Mouse (Mus musculus): Measurements from ENCODE around the gene Cpne2.

Gene Cpne2

GRCm38 (mm10) chr8:94574159-94574907 is 41.5 kb downstream of the Cpne2 start:
- no peak for DNase-seq (ENCODE audit: inconsistent age in 2 of 2, low spot score in 1 of 2)

- DNase-seq (ENCODE audit: inconsistent age in 2 of 2, low spot score in 1 of 2): peak; percentile 53 to 84
These were observed 42.4 kb downstream of the Cpne2 start for GRCm38 (mm10) chr8:94575148-94575547.

GRCm38 (mm10) chr8:94581820-94582483 is 49.2 kb downstream of the Cpne2 start:
- no peak for DNase-seq (ENCODE audit: inconsistent age in 2 of 2, low spot score in 1 of 2)

GRCm38 (mm10) chr8:94582569-94582968 is 49.8 kb downstream of the Cpne2 start:
- no peak for DNase-seq (ENCODE audit: inconsistent age in 2 of 2, low spot score in 1 of 2)

- peak; percentile 49 to 84 for DNase-seq (ENCODE audit: inconsistent age in 2 of 2, low spot score in 1 of 2)
These were observed 51.5 kb downstream of the Cpne2 start for GRCm38 (mm10) chr8:94584238-94584817.

GRCm38 (mm10) chr8:94591691-94592090 is 58.9 kb downstream of the Cpne2 start:
- no peak for DNase-seq (ENCODE audit: inconsistent age in 2 of 2, low spot score in 1 of 2)

- DNase-seq (ENCODE audit: inconsistent age in 2 of 2, low spot score in 1 of 2): peak in 1 of 2 experiments; percentile 51
These were observed 61.4 kb downstream of the Cpne2 start for GRCm38 (mm10) chr8:94594211-94594610.

- DNase-seq (ENCODE audit: inconsistent age in 2 of 2, low spot score in 1 of 2): peak in 1 of 2 experiments; percentile 36
These were observed 67.7 kb downstream of the Cpne2 start for GRCm38 (mm10) chr8:94600478-94600877.

- DNase-seq (ENCODE audit: inconsistent age in 2 of 2, low spot score in 1 of 2): no peak
These were observed 68.3 kb downstream of the Cpne2 start for GRCm38 (mm10) chr8:94601034-94601606.

GRCm38 (mm10) chr8:94601607-94602385 is 69.0 kb downstream of the Cpne2 start, which contains the start of the genes Rspry1 and Fam192a:
Gene Rspry1 (plus strand): TSS chr8:94601937.
Gene Fam192a (minus strand): TSS chr8:94601997.
- peak; percentile 100 for DNase-seq (ENCODE audit: inconsistent age in 2 of 2, low spot score in 1 of 2)

GRCm38 (mm10) chr8:94602471-94603131 is 69.8 kb downstream of the Cpne2 start:
- peak; percentile 39 to 70 for DNase-seq (ENCODE audit: inconsistent age in 2 of 2, low spot score in 1 of 2)

GRCm38 (mm10) chr8:94604030-94604429 is 71.2 kb downstream of the Cpne2 start:
- DNase-seq (ENCODE audit: inconsistent age in 2 of 2, low spot score in 1 of 2): no peak

- DNase-seq (ENCODE audit: inconsistent age in 2 of 2, low spot score in 1 of 2): no peak
These were observed 74.3 kb downstream of the Cpne2 start for GRCm38 (mm10) chr8:94607064-94607463.
